Mouse (Mus musculus) intestine, embryonic 14.5 days (tissue): ENCODE measurements around the gene Ncam1. TPM values are rescaled to one million over a fixed set of nuclear protein-coding genes. Genes with fewer than 3 reads are reported as not detected.

Experiments
- ATAC-seq: fragments of 200-750 bp; cut with Nextera tagmentation; replicated peaks from 2 replicates; pipeline ENCODE4 v1.8.0; 2017; ENCODE audit warnings: low read depth, moderate number of reproducible peaks, moderate TSS enrichment, moderate library complexity; ENCODE audit not compliant: low FRiP score, low TSS enrichment
- DNase-seq: peaks from one replicate; pipeline ENCODE4 v3.0.0-alpha.2; 2018; ENCODE audit warnings: low spot score
- H3K27ac ChIP-seq: fragments of 300-500 bp; sonication (generic); 2 replicates; pipeline ENCODE4 v1.5.1; 2014; ENCODE audit warnings: low read depth, mild to moderate bottlenecking, control low read depth
- H3K27me3 ChIP-seq: fragments of 300-500 bp; sonication (generic); replicated peaks from 2 replicates; pipeline ENCODE4 v1.6.1; 2014; ENCODE audit warnings: low read length, control low read depth; ENCODE audit not compliant: control insufficient read depth, insufficient read depth
- H3K36me3 ChIP-seq: fragments of 300-500 bp; sonication (generic); 2 replicates; pipeline ENCODE4 v1.6.1; 2014; ENCODE audit warnings: low read length, control low read depth; ENCODE audit not compliant: control insufficient read depth, insufficient read depth
- H3K4me1 ChIP-seq: fragments of 300-500 bp; sonication (generic); replicated peaks from 2 replicates; pipeline ENCODE4 v1.6.1; 2014; ENCODE audit warnings: low read length, control low read depth, mixed read lengths; ENCODE audit not compliant: control insufficient read depth, insufficient read depth
- H3K4me2 ChIP-seq: fragments of 300-500 bp; sonication (generic); 2 replicates; pipeline ENCODE4 v1.6.1; 2014; ENCODE audit warnings: low read length
- H3K4me3 ChIP-seq: fragments of 300-500 bp; sonication (generic); 2 replicates; pipeline ENCODE4 v1.5.1; 2014; ENCODE audit warnings: low read depth, low read length, control low read depth, mixed read lengths
- H3K9ac ChIP-seq: fragments of 300-500 bp; sonication (generic); 2 replicates; pipeline ENCODE4 v1.6.1; 2014; ENCODE audit warnings: mild to moderate bottlenecking, low read length
- H3K9me3 ChIP-seq: fragments of 300-500 bp; sonication (generic); 2 replicates; pipeline ENCODE4 v1.6.1; 2016; ENCODE audit warnings: low read length, control low read depth; ENCODE audit not compliant: control insufficient read depth
- WGBS: fragments of 180-500 bp; shearing (Covaris S2); extraction: QIAGEN DNeasy Blood & Tissue Kit; methylation state at CpG from one replicate; pipeline ENCODE4 v1.1.7; 2014; 5-methylcytosine and 5-hydroxymethylcytosine counted together
- polyA plus RNA-seq: library from polyadenylated mRNA; unstranded; fragments of >200 nt; fragmentation: Nextera tagmentation; extraction: Ambion mirVana; gene quantifications from 2 replicates; pipeline ENCODE4 v1.2.1, GENCODE M21; 2014

The Ncam1 gene
- polyA plus RNA-seq, 1 experiment from 2014 or later: 82.1 TPM

- Histone ChIP-seq H3K9me3 (no peaks in the 10 kb centered on the region), H3K4me3 (no peak overlapping the region), H3K9ac (no peak overlapping the region), H3K27me3 (no peaks in the 10 kb centered on the region), H3K4me1 (peaks cover 13% of the 10 kb centered on the region; the same call in 1 of the 2 replicates), H3K4me2 (no peak overlapping the region), H3K27ac (no peak overlapping the region), H3K36me3 (no peaks in the 10 kb centered on the region)
- ATAC-seq (no peak), DNase-seq (no peak)
- 36% methylated on average over 7 of the region's 7 CpGs for WGBS
These were observed 203.7 kb downstream of the Ncam1 start for GRCm38 (mm10) chr9:49594876-49595634.

GRCm38 (mm10) chr9:49593951-49594536 is 204.7 kb downstream of the Ncam1 start:
- H3K36me3 ChIP-seq: no peaks in the 10 kb centered on the region
- H3K9ac ChIP-seq: no peak overlapping the region
- H3K4me1 ChIP-seq: peaks cover 13% of the 10 kb centered on the region; the same call in 1 of the 2 replicates
- no peak for ATAC-seq
- DNase-seq: peak; percentile 58
- H3K27ac ChIP-seq: no peak overlapping the region
- no peak overlapping the region for H3K4me3 ChIP-seq
- no peaks in the 10 kb centered on the region for H3K27me3 ChIP-seq
- WGBS: 32% methylated on average over 10 of the region's 10 CpGs
- no peaks in the 10 kb centered on the region for H3K9me3 ChIP-seq
- no peak overlapping the region for H3K4me2 ChIP-seq

- WGBS: 55% methylated on average over 2 of the region's 2 CpGs
- Histone ChIP-seq H3K9me3 (no peaks in the 10 kb centered on the region), H3K4me2 (no peak overlapping the region), H3K4me1 (peaks cover 13% of the 10 kb centered on the region; the same call in 1 of the 2 replicates), H3K4me3 (no peak overlapping the region), H3K36me3 (no peaks in the 10 kb centered on the region), H3K9ac (no peak overlapping the region), H3K27ac (no peak overlapping the region), H3K27me3 (no peaks in the 10 kb centered on the region)
- no peak for DNase-seq
- ATAC-seq: no peak
These were observed 206.7 kb downstream of the Ncam1 start for GRCm38 (mm10) chr9:49592006-49592405.

GRCm38 (mm10) chr9:49590261-49590660 is 208.5 kb downstream of the Ncam1 start:
- 51% methylated on average over 4 of the region's 4 CpGs for WGBS
- H3K9ac ChIP-seq: no peak overlapping the region
- no peak for ATAC-seq

GRCm38 (mm10) chr9:49577136-49577535 is 221.6 kb downstream of the Ncam1 start:
- Histone ChIP-seq H3K9me3 (no peaks in the 10 kb centered on the region), H3K27ac (no peak overlapping the region), H3K4me3 (no peak overlapping the region), H3K4me2 (no peak overlapping the region), H3K27me3 (no peaks in the 10 kb centered on the region), H3K4me1 (peaks cover 11% of the 10 kb centered on the region), H3K36me3 (no peaks in the 10 kb centered on the region; the same call in 1 of the 2 replicates), H3K9ac (no peak overlapping the region)
- DNase-seq: no peak
- WGBS: 88% methylated on average over 4 of the region's 4 CpGs
- no peak for ATAC-seq

More at GRCm38 (mm10) chr9:49590261-49590660, 208.5 kb downstream of the Ncam1 start:
- Histone ChIP-seq H3K27me3 (no peaks in the 10 kb centered on the region), H3K36me3 (no peaks in the 10 kb centered on the region), H3K9me3 (no peaks in the 10 kb centered on the region), H3K4me1 (peaks cover 13% of the 10 kb centered on the region; the same call in 1 of the 2 replicates), H3K27ac (no peak overlapping the region), H3K4me2 (no peak overlapping the region), H3K4me3 (no peak overlapping the region)
- DNase-seq: no peak

GRCm38 (mm10) chr9:49571695-49572510 is 226.8 kb downstream of the Ncam1 start:
- Histone ChIP-seq H3K36me3 (peaks cover 15% of the 10 kb centered on the region), H3K4me2 (peak overlapping the region; percentile 20), H3K27me3 (no peaks in the 10 kb centered on the region), H3K4me3 (no peak overlapping the region), H3K4me1 (peaks cover 25% of the 10 kb centered on the region), H3K9ac (no peak overlapping the region), H3K9me3 (no peaks in the 10 kb centered on the region), H3K27ac (peak overlapping the region; percentile 88)
- 29% methylated on average over 9 of the region's 9 CpGs for WGBS
- DNase-seq (peak; percentile 71), ATAC-seq (peak; percentile 88)

GRCm38 (mm10) chr9:49570731-49571694 is 227.7 kb downstream of the Ncam1 start:
- Histone ChIP-seq H3K9me3 (no peaks in the 10 kb centered on the region), H3K4me3 (no peak overlapping the region), H3K27me3 (no peaks in the 10 kb centered on the region), H3K27ac (peak overlapping the region; percentile 88), H3K4me1 (peaks cover 25% of the 10 kb centered on the region), H3K9ac (no peak overlapping the region), H3K4me2 (no peak overlapping the region), H3K36me3 (peaks cover 24% of the 10 kb centered on the region)
- ATAC-seq: peak; percentile 68
- 45% methylated on average over 10 of the region's 10 CpGs for WGBS
- DNase-seq: peak; percentile 67
